Mouse (Mus musculus) C2C12 (cell line): ENCODE data around the gene Xlr5c.
"Not testable (repeated sequence)": the region's sequence is repeated elsewhere in the genome, so short reads cannot be mapped to it uniquely, and the experiment has no call there.

Source experiments
- CEBPB ChIP-seq: IDR thresholded peaks from one replicate; pipeline ENCODE4 v1.6.1; 2011; ENCODE audit warnings: low read depth, mild to moderate bottlenecking, control low read depth, moderate library complexity
- CTCF ChIP-seq: IDR thresholded peaks from one replicate; pipeline ENCODE4 v1.5.1; 2011; ENCODE audit not compliant: control insufficient read depth, insufficient read depth, insufficient read length
- MAX ChIP-seq: IDR thresholded peaks from one replicate; pipeline ENCODE4 v1.6.1; 2011; ENCODE audit warnings: mild to moderate bottlenecking, control low read depth
- USF1 ChIP-seq: IDR thresholded peaks from one replicate; pipeline ENCODE4 v1.6.1; 2011; ENCODE audit warnings: low read depth, mild to moderate bottlenecking, control low read depth, moderate library complexity

GRCm38 (mm10) chrX:73295745-73296144, 3.0 kb upstream of the Xlr5c start:
- TF ChIP-seq CTCF, USF1, MAX, CEBPB: not testable (repeated sequence)
